Mouse (Mus musculus) megakaryocyte, embryonic 14.5 days (primary cell): ENCODE results near the gene Sik3.

Experiments used
- FLI1 ChIP-seq: IDR thresholded peaks from 2 replicates; pipeline ENCODE4 v1.6.1; 2012; ENCODE audit warnings: low read length, inconsistent platforms, mixed read lengths
- GATA1 ChIP-seq: IDR thresholded peaks from 3 replicates; pipeline ENCODE4 v1.6.1; 2012; ENCODE audit warnings: mixed read lengths, low read length, inconsistent platforms, borderline replicate concordance

DNA sequence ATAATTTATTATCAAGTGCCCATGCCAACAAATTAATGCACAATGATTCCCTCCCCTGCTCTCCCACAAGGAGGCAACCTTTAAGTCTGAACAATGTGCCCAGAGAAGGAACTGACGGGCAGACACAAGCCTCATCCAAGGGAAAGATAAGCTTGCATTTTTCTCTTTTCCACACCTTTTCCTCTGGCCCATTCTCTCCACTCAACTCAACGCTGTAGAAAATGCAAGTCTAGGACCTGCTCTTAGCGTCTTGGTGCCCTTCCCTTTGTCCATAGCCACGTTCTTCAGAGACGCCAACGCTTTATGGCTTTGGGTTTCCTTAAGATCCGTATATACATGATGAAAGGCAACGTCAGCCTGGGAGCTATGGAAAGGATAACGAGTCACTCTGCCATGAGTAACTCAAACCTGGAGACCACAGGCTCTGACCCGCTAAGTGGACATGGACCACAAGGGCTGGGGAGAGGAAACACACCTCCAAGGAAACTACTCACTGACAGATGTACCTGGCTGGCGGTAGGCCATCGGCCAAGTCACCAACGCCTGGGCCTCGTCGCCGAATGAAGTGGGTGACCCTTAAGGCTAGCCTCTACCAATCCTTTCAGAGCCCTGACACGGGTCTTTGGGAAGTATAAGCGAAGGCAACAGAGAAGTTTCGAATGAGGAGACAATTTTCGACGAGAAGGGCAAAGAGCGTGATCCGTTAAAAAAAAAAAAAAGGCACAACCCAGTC is 28.8 kb upstream of the Sik3 start:
- TF ChIP-seq GATA1 (no peak), FLI1 (no peak)
